1 mouse cellular context compared by ENCODE assay signal in the genomic region with DNA sequence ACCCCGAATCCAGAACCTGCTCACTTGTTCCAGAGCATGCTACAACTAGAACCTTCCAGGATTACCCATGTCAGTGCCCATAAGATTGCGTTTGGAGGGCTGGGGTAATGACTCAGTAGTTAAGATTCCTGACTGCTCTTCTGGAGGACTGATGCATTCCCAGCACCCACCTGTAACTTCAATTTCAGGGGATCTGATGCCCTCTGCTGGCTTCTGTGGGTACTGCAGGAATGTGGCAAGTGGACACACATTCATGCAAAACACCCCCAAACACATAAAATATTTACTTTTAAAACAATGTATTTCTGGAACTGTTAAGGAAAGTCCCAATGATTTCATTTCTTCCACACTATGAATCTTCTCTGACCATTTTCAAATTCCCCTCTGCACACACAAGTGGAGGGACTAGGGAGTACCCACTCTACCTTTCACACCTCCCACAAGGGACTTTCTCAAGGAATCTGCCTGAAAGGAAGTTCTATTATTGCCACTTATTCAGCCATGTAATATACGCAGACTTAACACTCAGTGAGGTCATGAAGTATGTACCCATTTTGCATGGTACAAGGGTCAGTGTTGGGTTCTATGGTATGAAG.
TF ChIP-seq lines count a peak whose summit lies in the region.

No protein-coding gene starts in this region.

TF ChIP-seq in MEL, 35 proteins besides CTCF, POLR2A, EP300 and RAD21:
- TF ChIP-seq SMC3 (IDR thresholded peaks at IDR 0.05; ENCODE audit: low read depth, low read length) (0 out of 2 replicates have a peak, but pooled peaks have one; percentile 22), TBP (IDR thresholded peaks at IDR 0.05; ENCODE audit: low read depth, low read length) (no peak)
